ENCODE assay signal across 10 mouse cellular contexts in the genomic region with DNA sequence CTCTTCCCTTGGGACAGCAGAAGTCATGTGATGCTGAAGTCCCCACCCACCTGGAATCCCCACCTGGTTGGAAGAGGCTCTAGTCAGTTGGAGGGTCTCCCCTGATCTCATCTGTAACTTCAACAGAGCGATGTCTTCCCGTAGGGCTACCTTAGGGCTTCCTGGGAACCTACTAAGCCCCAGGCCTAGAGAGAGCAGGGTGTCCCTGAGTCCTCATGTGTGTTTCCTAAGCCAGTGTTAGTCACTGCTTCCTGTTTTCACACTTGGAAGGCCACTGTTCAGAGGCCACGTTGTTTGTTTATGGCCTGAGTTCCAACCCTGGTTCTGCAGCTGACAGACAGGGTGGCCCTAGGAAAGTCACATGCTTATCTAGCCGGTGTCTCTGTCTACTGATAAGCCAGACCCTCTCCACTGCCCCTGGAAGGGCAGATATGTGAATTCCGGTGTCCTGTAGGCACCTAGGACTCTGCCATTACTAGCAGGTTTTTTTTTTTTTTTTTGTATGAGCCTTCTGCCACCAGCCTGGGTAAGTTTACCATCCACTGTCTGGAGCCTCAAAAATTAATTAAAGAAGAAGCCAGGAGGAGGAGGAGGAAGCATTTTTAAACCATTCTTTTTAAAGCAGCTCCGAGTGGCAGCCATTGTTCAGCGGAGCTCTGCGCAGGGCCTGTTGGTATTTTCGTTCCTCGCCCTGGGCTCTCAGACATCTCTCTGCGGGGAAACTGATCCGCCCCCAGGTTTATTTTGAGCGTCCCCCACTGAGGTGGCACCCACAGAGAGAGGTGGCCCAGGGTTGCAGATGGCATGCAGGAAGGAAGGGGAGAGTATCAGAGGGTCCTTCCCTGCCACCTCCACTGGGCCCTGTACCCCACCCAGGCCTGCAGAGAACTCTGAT.
DNase-seq lines count a peak whose midpoint lies in the region; ATAC-seq and TF ChIP-seq lines count a peak whose summit lies in the region.
"Had no signal": no experiment of that assay in that cellular context is flagged by ENCODE, and none has a peak within 500 bp of the region (broad histone marks: within the 10 kb centered on the region; RNA-seq: fewer than 3 reads in every experiment).

No protein-coding gene starts in this region.

- no peak overlapping the region for H3K4me2 ChIP-seq in liver, embryonic 14.5 days (ENCODE audit: low read depth)
- no peak overlapping the region for H3K4me2 ChIP-seq in lung, postnatal 0 days (replicated peaks; ENCODE audit: low read depth, low read length)
- H3K4me2 ChIP-seq: heart, embryonic 13.5 days; hindbrain, embryonic 13.5 days had no signal

- H3K36me3 ChIP-seq in liver, embryonic 14.5 days (replicated peaks; ENCODE audit: control insufficient read depth, insufficient read depth, low read depth), result no peaks in the 10 kb centered on the region
- H3K36me3 ChIP-seq in lung, postnatal 0 days (ENCODE audit: insufficient read depth, low read length), result no peaks in the 10 kb centered on the region
- H3K36me3 ChIP-seq: heart, embryonic 13.5 days; hindbrain, embryonic 13.5 days had no signal

- no peak overlapping the region for H3K4me3 ChIP-seq in liver, embryonic 14.5 days (ENCODE audit: insufficient read depth in 1 of 2, low read depth in 2 of 2, low read length in 2 of 2)
- no peak overlapping the region for H3K4me3 ChIP-seq in lung, postnatal 0 days (ENCODE audit: low read depth, low read length)
- H3K4me3 ChIP-seq: heart, embryonic 13.5 days; hindbrain, embryonic 13.5 days had no signal

- peaks cover 0 to 7% of the 10 kb centered on the region in 2 experiments; a peak in 2 of 4 replicates for H3K4me1 ChIP-seq in liver, embryonic 14.5 days (replicated peaks; ENCODE audit: control insufficient read depth in 2 of 2, insufficient read depth in 2 of 2, low read length in 1 of 2)
- no peaks in the 10 kb centered on the region for H3K4me1 ChIP-seq in lung, postnatal 0 days (ENCODE audit: insufficient read depth, low read depth, low read length)

- no peaks in the 10 kb centered on the region for H3K27me3 ChIP-seq in liver, embryonic 14.5 days (ENCODE audit: control insufficient read depth, insufficient read depth, low read length)
- 0 out of 2 replicates have a peak, but pooled peaks cover 3% of the 10 kb centered on the region for H3K27me3 ChIP-seq in lung, postnatal 0 days (replicated peaks; ENCODE audit: insufficient read depth, low read length)

- no peak overlapping the region for H3K9ac ChIP-seq in liver, embryonic 14.5 days (replicated peaks)
- no peak overlapping the region for H3K9ac ChIP-seq in lung, postnatal 0 days (replicated peaks; ENCODE audit: low read depth)
- H3K9ac ChIP-seq: heart, embryonic 13.5 days; hindbrain, embryonic 13.5 days had no signal

- peak; percentile 45 to 58 for DNase-seq in right cerebral cortex, adult 2 months (ENCODE audit: low spot score in 2 of 2)
- no peak for DNase-seq in right cerebral cortex, postnatal 4 days
- DNase-seq in c-Kit-positive CD71-positive TER-119-positive erythroid progenitor cells, embryonic 14.5 days (ENCODE audit: low spot score), result peak; percentile 11
- peak in 2 of 3 experiments; percentile 12 to 24 for DNase-seq in liver, embryonic 14.5 days (ENCODE audit: low read depth in 3 of 3, low spot score in 3 of 3)
- no peak for DNase-seq in kidney, postnatal 14 days
- no peak for DNase-seq in lung, postnatal 0 days (ENCODE audit: low spot score)
- no peak for DNase-seq in cerebellum, adult 8-10 months
- DNase-seq: kidney, adult 8-10 months had no signal

- no peaks in the 10 kb centered on the region for H3K9me3 ChIP-seq in liver, embryonic 14.5 days (ENCODE audit: control insufficient read depth, low read length)
- no peaks in the 10 kb centered on the region for H3K9me3 ChIP-seq in lung, postnatal 0 days (ENCODE audit: low read length)
- H3K9me3 ChIP-seq: heart, embryonic 13.5 days; hindbrain, embryonic 13.5 days had no signal

- peak; percentile 69; the same call in 1 of the 2 replicates for ATAC-seq in liver, embryonic 14.5 days (ENCODE audit: insufficient read depth)
- no peak for ATAC-seq in lung, postnatal 0 days

- H3K27ac ChIP-seq in liver, embryonic 14.5 days, result no peak overlapping the region
- no peak overlapping the region for H3K27ac ChIP-seq in lung, postnatal 0 days (ENCODE audit: low read length)
- H3K27ac ChIP-seq: heart, embryonic 13.5 days; hindbrain, embryonic 13.5 days had no signal

- no peak for TF ChIP-seq CTCF in liver, embryonic 14.5 days (IDR thresholded peaks at IDR 0.05; ENCODE audit: low read depth)
- TF ChIP-seq CTCF in lung, postnatal 0 days (IDR thresholded peaks at IDR 0.05), result no peak

- peak; percentile 43 for TF ChIP-seq EP300 in liver, embryonic 14.5 days (IDR thresholded peaks at IDR 0.05; ENCODE audit: low read depth)
- no peak for TF ChIP-seq EP300 in lung, postnatal 0 days (IDR thresholded peaks at IDR 0.05)

- 48% methylated on average over 13 of the region's 13 CpGs for WGBS in liver, embryonic 14.5 days (ENCODE audit: insufficient replicate concordance)
- 58% methylated on average over 13 of the region's 13 CpGs for WGBS in lung, postnatal 0 days

Comparison
In these comparisons a context has a peak if more than half of its experiments do, and no peak if none do; other contexts are left out.
1. DNase-seq: peak in right cerebral cortex, adult 2 months (2 of 2), c-Kit-positive CD71-positive TER-119-positive erythroid progenitor cells, embryonic 14.5 days (single experiment) and liver, embryonic 14.5 days (2 of 3); none in right cerebral cortex, postnatal 4 days (single experiment), kidney, postnatal 14 days (single experiment), lung, postnatal 0 days (single experiment) and cerebellum, adult 8-10 months (single experiment).